Mouse (Mus musculus) CH12.LX (cell line): ENCODE results near the gene Hsd17b2. TPM values are rescaled to one million over a fixed set of nuclear protein-coding genes. Genes with fewer than 3 reads are reported as not detected.

Source experiments
- DNase-seq: peaks from one replicate; pipeline ENCODE4 v3.0.0-alpha.2; 2013; ENCODE audit errors: extremely low read depth
- H3K27ac ChIP-seq: 2 replicates; pipeline ENCODE4 v1.5.1; 2012; ENCODE audit warnings: low read depth, mild to moderate bottlenecking, control low read depth, moderate library complexity; ENCODE audit not compliant: insufficient read depth
- H3K27me3 ChIP-seq: replicated peaks from 2 replicates; pipeline ENCODE3; 2012; ENCODE audit warnings: inconsistent platforms
- H3K36me3 ChIP-seq, 2 experiments: replicated peaks in 1 of 2; 2 replicates each; pipeline versions ENCODE3 to v1.6.1; 2012; ENCODE audit warnings: inconsistent platforms in 1 of 2, low read length in 1 of 2, mild to moderate bottlenecking in 1 of 2, mixed read lengths in 1 of 2, moderate library complexity in 1 of 2; ENCODE audit not compliant: control insufficient read depth in 1 of 2, insufficient read depth in 1 of 2
- H3K4me1 ChIP-seq, 2 experiments: 2 replicates each; pipeline ENCODE4 v1.6.1; 2012; ENCODE audit warnings: inconsistent platforms in 1 of 2, moderate library complexity in 1 of 2; ENCODE audit not compliant: insufficient read depth in 2 of 2, control insufficient read depth in 1 of 2
- H3K4me2 ChIP-seq: 2 replicates; pipeline ENCODE4 v1.6.1; 2012; ENCODE audit warnings: low read depth, mild to moderate bottlenecking, control low read depth; ENCODE audit not compliant: poor library complexity, insufficient read depth, severe bottlenecking
- H3K4me3 ChIP-seq, 3 experiments: fragments of 150-350 bp in 1 of 3; sonication (generic) in 1 of 3; replicated peaks in 1 of 3; 2 replicates each; pipeline versions ENCODE3 to v1.5.1; 2011 to 2012; ENCODE audit warnings: low read depth in 2 of 3, low read length in 2 of 3, mild to moderate bottlenecking in 2 of 3, moderate library complexity in 2 of 3, control low read depth in 1 of 3, improper control_type of control experiment in 1 of 3, inconsistent platforms in 1 of 3, mixed read lengths in 1 of 3; ENCODE audit not compliant: poor library complexity in 1 of 3
- H3K79me2 ChIP-seq: replicated peaks from 2 replicates; pipeline ENCODE4 v1.6.1; 2012; ENCODE audit warnings: mild to moderate bottlenecking, moderate library complexity; ENCODE audit not compliant: control insufficient read depth, poor library complexity, insufficient read depth, severe bottlenecking; ENCODE audit errors: extremely low read depth
- H3K9ac ChIP-seq: 2 replicates; pipeline ENCODE4 v1.6.1; 2012; ENCODE audit warnings: low read depth, mild to moderate bottlenecking, control low read depth, moderate library complexity; ENCODE audit not compliant: insufficient read depth
- H3K9me3 ChIP-seq: replicated peaks from 2 replicates; pipeline ENCODE3; 2012; ENCODE audit warnings: low read length, inconsistent platforms, mixed read lengths
- BHLHE40 ChIP-seq: IDR thresholded peaks from 2 replicates; pipeline ENCODE4 v1.6.1; 2011; ENCODE audit warnings: mild to moderate bottlenecking, low read depth, low read length, improper control_type of control experiment
- CHD1 ChIP-seq: IDR thresholded peaks from 2 replicates; pipeline ENCODE4 v1.6.1; 2012; ENCODE audit warnings: low read depth, low read length, improper control_type of control experiment, inconsistent platforms
- CHD2 ChIP-seq: IDR thresholded peaks from 2 replicates; pipeline ENCODE4 v1.6.1; 2011; ENCODE audit warnings: low read length, improper control_type of control experiment
- CTCF ChIP-seq, 2 experiments: IDR thresholded peaks in 1 of 2; conservative IDR thresholded peaks in 1 of 2; 2 replicates each; pipeline ENCODE4 v1.5.1; 2011 to 2012; ENCODE audit warnings: low read depth in 2 of 2, low read length in 2 of 2, improper control_type of control experiment in 1 of 2, inconsistent platforms in 1 of 2, mild to moderate bottlenecking in 1 of 2, moderate library complexity in 1 of 2
- E2F4 ChIP-seq: IDR thresholded peaks from 2 replicates; pipeline ENCODE4 v1.6.1; 2011; ENCODE audit warnings: low read depth, low read length, improper control_type of control experiment; ENCODE audit not compliant: insufficient replicate concordance
- ETS1 ChIP-seq: conservative IDR thresholded peaks from 2 replicates; pipeline ENCODE4 v1.6.1; 2012; ENCODE audit warnings: low read depth, mild to moderate bottlenecking, inconsistent platforms, low read length, improper control_type of control experiment, moderate library complexity
- GABPA ChIP-seq: IDR thresholded peaks from 2 replicates; pipeline ENCODE4 v1.6.1; 2012; ENCODE audit warnings: low read depth, low read length, improper control_type of control experiment, inconsistent platforms; ENCODE audit not compliant: insufficient replicate concordance
- HCFC1 ChIP-seq: IDR thresholded peaks from 2 replicates; pipeline ENCODE4 v1.6.1; 2012; ENCODE audit warnings: low read depth, mild to moderate bottlenecking, inconsistent platforms, low read length, improper control_type of control experiment
- JUN ChIP-seq: IDR thresholded peaks from 2 replicates; pipeline ENCODE4 v1.6.1; 2011; ENCODE audit warnings: low read depth, mild to moderate bottlenecking, low read length, improper control_type of control experiment, moderate library complexity; ENCODE audit not compliant: insufficient read depth
- JUND ChIP-seq: conservative IDR thresholded peaks from 2 replicates; pipeline ENCODE4 v1.6.1; 2011; ENCODE audit warnings: low read depth, low read length, improper control_type of control experiment
- MAFK ChIP-seq: IDR thresholded peaks from 2 replicates; pipeline ENCODE4 v1.6.1; 2011; ENCODE audit warnings: low read length, improper control_type of control experiment; ENCODE audit not compliant: insufficient replicate concordance
- MAX ChIP-seq: IDR thresholded peaks from 2 replicates; pipeline ENCODE4 v1.6.1; 2011; ENCODE audit warnings: low read length, improper control_type of control experiment
- MAZ ChIP-seq: IDR thresholded peaks from 2 replicates; pipeline ENCODE4 v1.6.1; 2012; ENCODE audit warnings: low read depth, mild to moderate bottlenecking, inconsistent platforms, low read length, improper control_type of control experiment, moderate library complexity
- MEF2A ChIP-seq: IDR thresholded peaks from 2 replicates; pipeline ENCODE4 v1.6.1; 2014; ENCODE audit warnings: low read depth, mild to moderate bottlenecking, inconsistent platforms, low read length, improper control_type of control experiment, borderline replicate concordance
- NELFE ChIP-seq: IDR thresholded peaks from 2 replicates; pipeline ENCODE4 v1.6.1; 2011; ENCODE audit warnings: low read depth, low read length, improper control_type of control experiment
- POLR2A ChIP-seq: IDR thresholded peaks from 2 replicates; pipeline ENCODE4 v1.6.1; 2011; ENCODE audit warnings: low read depth, mild to moderate bottlenecking, improper control_type of control experiment, low read length
- SIN3A ChIP-seq: IDR thresholded peaks from 2 replicates; pipeline ENCODE4 v1.6.1; 2012; ENCODE audit warnings: low read length, improper control_type of control experiment, inconsistent platforms
- TCF12 ChIP-seq: IDR thresholded peaks from 2 replicates; pipeline ENCODE4 v1.6.1; 2014; ENCODE audit warnings: low read depth, mild to moderate bottlenecking, inconsistent platforms, low read length, improper control_type of control experiment
- USF1 ChIP-seq: IDR thresholded peaks from 2 replicates; pipeline ENCODE4 v1.6.1; 2014; ENCODE audit warnings: low read depth, mild to moderate bottlenecking, inconsistent platforms, low read length, improper control_type of control experiment
- USF2 ChIP-seq: conservative IDR thresholded peaks from 2 replicates; pipeline ENCODE4 v1.6.1; 2011; ENCODE audit warnings: low read depth, low read length, improper control_type of control experiment
- dilution Hi-C: fragments of 300-500 bp; cut with MboI; formaldehyde crosslinking; loops from 2 replicates; pipeline ENCODE4 v1.14.3; 2020; ENCODE audit warnings: low sequenced_read_pairs; ENCODE audit not compliant: extremely low pct_unique_long_range_greater_than_20kb, extremely low pct_ligation_motif_present
- in situ Hi-C: fragments of 300-500 bp; cut with MboI; formaldehyde crosslinking; loops from 3 replicates; pipeline ENCODE4 v1.14.3; 2019; ENCODE audit warnings: low sequenced_read_pairs, low pct_ligation_motif_present, low pct_unique_long_range_greater_than_20kb, mixed read lengths
- polyA plus RNA-seq: library from polyadenylated mRNA; unstranded; fragments of >175 nt; gene quantifications from 2 replicates; pipeline ENCODE4 v1.2.1, GENCODE M21; 2012; ENCODE audit warnings: low read depth; ENCODE audit not compliant: insufficient read length
- total RNA-seq, 2 experiments: library from RNA; depleted of rRNA; stranded (reverse); fragments of 300-350 nt in 1 of 2; fragments of >200 nt in 1 of 2; gene quantifications; 2 replicates each; pipeline ENCODE4 v1.2.3; 2012 to 2014

Gene Hsd17b2
- total and polyA plus RNA-seq, 3 experiments: not detected

DNA sequence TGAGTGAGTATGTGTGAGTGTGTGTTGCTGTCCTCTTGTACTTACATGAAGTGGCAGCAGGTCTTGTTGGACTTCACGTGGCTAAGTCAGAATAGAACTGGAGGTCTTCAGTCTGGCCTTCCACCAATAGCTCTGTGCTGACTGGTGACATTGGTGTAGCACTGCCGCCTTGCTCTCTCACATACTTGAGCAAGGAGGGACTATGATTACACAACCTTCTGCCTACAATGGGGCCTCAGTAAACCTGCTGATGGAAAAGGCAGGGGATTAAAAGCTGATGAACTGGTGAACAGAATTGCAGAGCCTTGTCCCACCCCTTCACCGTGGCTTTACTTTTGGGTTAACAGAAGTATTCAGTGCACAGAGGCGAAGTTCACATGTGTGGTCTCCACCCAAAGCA, 9.6 kb upstream of the Hsd17b2 start:
- H3K9ac ChIP-seq: no peak overlapping the region
- TF ChIP-seq CTCF (conservative IDR thresholded peaks at IDR 0.05 in 1 of 2, IDR thresholded peaks at IDR 0.05 in 1 of 2; ENCODE audit: low read depth in 2 of 2, low read length in 2 of 2) (no peak), POLR2A (no peak), ETS1 (no peak), JUND (no peak), E2F4 (no peak), MAX (no peak), TCF12 (no peak), HCFC1 (no peak), CHD2 (no peak), CHD1 (no peak), MAFK (no peak), NELFE (no peak), MEF2A (no peak), GABPA (no peak)
- DNase-seq: no peak
- no peak overlapping the region for H3K27ac ChIP-seq
- no peaks in the 10 kb centered on the region for H3K36me3 ChIP-seq
- no peak overlapping the region for H3K4me2 ChIP-seq
- in situ Hi-C loops: no loop called here
- dilution Hi-C loops: no loop called here
- H3K9me3 ChIP-seq: no peaks in the 10 kb centered on the region
- H3K4me1 ChIP-seq: no peaks in the 10 kb centered on the region
- H3K27me3 ChIP-seq: no peaks in the 10 kb centered on the region
- H3K4me3 ChIP-seq: no peak overlapping the region
- no peaks in the 10 kb centered on the region for H3K79me2 ChIP-seq

DNA sequence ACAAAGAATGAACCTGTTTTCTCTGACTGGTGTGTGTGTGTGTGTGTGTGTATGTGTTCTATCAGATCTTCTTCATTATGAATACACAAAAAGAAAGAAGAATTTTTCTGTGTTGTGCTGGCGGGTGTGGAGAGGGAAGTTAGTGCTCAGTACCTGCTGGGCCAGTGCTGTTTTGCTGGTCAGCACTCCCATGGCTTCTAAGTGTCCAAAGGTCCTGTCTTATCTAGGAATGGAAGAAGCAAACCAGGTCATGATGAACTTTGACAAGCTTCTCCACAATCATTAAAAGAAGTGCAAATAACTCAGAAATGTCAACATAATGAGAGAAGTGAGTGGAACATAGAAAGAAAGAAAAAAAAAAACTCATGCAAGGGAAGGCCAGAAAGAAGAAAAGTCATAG, 6.1 kb upstream of the Hsd17b2 start:
- H3K4me1 ChIP-seq: peaks cover 0 to 2% of the 10 kb centered on the region in 2 experiments; a peak in 2 of 4 replicates
- H3K36me3 ChIP-seq: no peaks in the 10 kb centered on the region
- DNase-seq: no peak
- H3K4me3 ChIP-seq: no peak overlapping the region
- H3K27ac ChIP-seq: no peak overlapping the region
- dilution Hi-C loops (no loop called here), in situ Hi-C loops (no loop called here)
- TF ChIP-seq USF1: no peak
- no peak for TF ChIP-seq USF2
- no peak for TF ChIP-seq BHLHE40
- TF ChIP-seq E2F4: no peak
- TF ChIP-seq NELFE: no peak
- TF ChIP-seq CTCF (conservative IDR thresholded peaks at IDR 0.05 in 1 of 2, IDR thresholded peaks at IDR 0.05 in 1 of 2; ENCODE audit: low read depth in 2 of 2, low read length in 2 of 2): no peak
- TF ChIP-seq MAX: no peak
- no peak for TF ChIP-seq SIN3A
- no peak for TF ChIP-seq JUN
- TF ChIP-seq MAZ: no peak
- no peak overlapping the region for H3K4me2 ChIP-seq
- no peaks in the 10 kb centered on the region for H3K27me3 ChIP-seq
- H3K9me3 ChIP-seq: no peaks in the 10 kb centered on the region
- no peaks in the 10 kb centered on the region for H3K79me2 ChIP-seq
- no peak overlapping the region for H3K9ac ChIP-seq
